Mouse (Mus musculus) liver, adult 2 months (tissue): ENCODE measurements around the gene Ndufv2. TPM values are rescaled to one million over a fixed set of nuclear protein-coding genes. Genes with fewer than 3 reads are reported as not detected.
A peak's percentile ranks its signal among the peaks of the same experiment; 100 is the strongest.

Experiments used
- DNase-seq: peaks from one replicate; pipeline ENCODE4 v3.0.0-alpha.2; 2011; ENCODE audit warnings: low read depth, low spot score; ENCODE audit errors: extremely low read depth
- H3K27ac ChIP-seq: fragments of 200-500 bp; replicated peaks from 2 replicates; pipeline ENCODE4 v1.5.1; 2012; ENCODE audit warnings: low read depth, mild to moderate bottlenecking, control low read depth, inconsistent platforms, low read length; ENCODE audit not compliant: insufficient read depth
- H3K27me3 ChIP-seq: fragments of 200-500 bp; 2 replicates; pipeline ENCODE4 v1.6.1; 2012; ENCODE audit warnings: mild to moderate bottlenecking, moderate library complexity, low read length, inconsistent platforms; ENCODE audit not compliant: control insufficient read depth, insufficient read depth
- H3K36me3 ChIP-seq: fragments of 200-500 bp; 2 replicates; pipeline ENCODE4 v1.6.1; 2012; ENCODE audit warnings: low read length, inconsistent platforms; ENCODE audit not compliant: control insufficient read depth, insufficient read depth
- H3K4me1 ChIP-seq: fragments of 200-500 bp; 2 replicates; pipeline ENCODE4 v1.6.1; 2011; ENCODE audit warnings: low read length; ENCODE audit not compliant: control insufficient read depth, insufficient read depth
- H3K4me3 ChIP-seq: fragments of 200-500 bp; 2 replicates; pipeline ENCODE4 v1.5.1; 2011; ENCODE audit warnings: low read depth, mild to moderate bottlenecking, control low read depth, low read length, moderate library complexity; ENCODE audit not compliant: insufficient read depth
- H3K79me2 ChIP-seq: fragments of 200-500 bp; 2 replicates; pipeline ENCODE4 v1.6.1; 2012; ENCODE audit warnings: inconsistent platforms, mild to moderate bottlenecking, low read length, moderate library complexity; ENCODE audit not compliant: control insufficient read depth, insufficient read depth
- H3K9ac ChIP-seq: fragments of 200-500 bp; 2 replicates; pipeline ENCODE4 v1.6.1; 2012; ENCODE audit warnings: low read depth, mild to moderate bottlenecking, control low read depth, inconsistent platforms, low read length
- CTCF ChIP-seq: fragments of 200-500 bp; IDR thresholded peaks from 2 replicates; pipeline ENCODE4 v1.5.1; 2011; ENCODE audit warnings: low read depth, low read length, control low read depth
- POLR2A ChIP-seq: fragments of 200-500 bp; IDR thresholded peaks from 2 replicates; pipeline ENCODE4 v1.6.1; 2011; ENCODE audit warnings: low read length, control low read depth; ENCODE audit not compliant: insufficient read depth; ENCODE audit errors: extremely low read depth
- WGBS: fragments of 180-500 bp; shearing (Covaris S2); methylation state at CpG from one replicate; pipeline ENCODE4 v1.1.7; 2018; 5-methylcytosine and 5-hydroxymethylcytosine counted together
- polyA plus RNA-seq: library from polyadenylated mRNA; depleted of rRNA; stranded (reverse); fragments of >200 nt; gene quantifications from 2 replicates; pipeline ENCODE4 v1.2.3, GENCODE M21; 2012; rRNA removed
- total RNA-seq: library from RNA; depleted of rRNA; stranded (reverse); fragments of >200 nt; gene quantifications from 2 replicates; pipeline ENCODE4 v1.2.3, GENCODE M21; 2014; rRNA removed

The Ndufv2 gene
- total RNA-seq (154 and 180 TPM in 2 replicates), polyA plus RNA-seq (55.9 and 60.7 TPM in 2 replicates)

- peak within 1 kb of the TSS; percentile 91 for H3K9ac ChIP-seq
- no peaks in the 10 kb centered on the region for H3K36me3 ChIP-seq
- peak; percentile 62; the same call in 1 of the 2 replicates for TF ChIP-seq CTCF
- peak; percentile 51 for TF ChIP-seq POLR2A
- H3K79me2 ChIP-seq, result peaks cover 22% of the 10 kb centered on the region; the same call in 1 of the 2 replicates
- H3K27me3 ChIP-seq, result no peaks in the 10 kb centered on the region
- H3K4me1 ChIP-seq, result peaks cover 3% of the 10 kb centered on the region
- H3K27ac ChIP-seq, result peak within 1 kb of the TSS; percentile 93
- peak; percentile 80 for DNase-seq
- peak within 1 kb of the TSS; percentile 95 for H3K4me3 ChIP-seq
- under 1% methylated on average over 64 of the region's 67 CpGs for WGBS
Measured at GRCm38 (mm10) chr17:66101380-66102330, at the start of gene Ndufv2. Gene Ndufv2, minus strand, starts transcription at chr17:66101559.

- 96% methylated on average over 4 of the region's 4 CpGs for WGBS
- Histone ChIP-seq H3K4me1 (no peaks in the 10 kb centered on the region), H3K36me3 (peaks cover 17% of the 10 kb centered on the region; the same call in 1 of the 2 replicates), H3K4me3 (no peak overlapping the region), H3K9ac (no peak overlapping the region), H3K27ac (no peak overlapping the region), H3K27me3 (no peaks in the 10 kb centered on the region), H3K79me2 (no peaks in the 10 kb centered on the region)
- no peak for DNase-seq
- no peak for TF ChIP-seq POLR2A
- peak; percentile 18; the same call in 1 of the 2 replicates for TF ChIP-seq CTCF
Measured at GRCm38 (mm10) chr17:66131212-66131611, 29.9 kb upstream of the Ndufv2 start.

- H3K4me3 ChIP-seq, result no peak overlapping the region
- TF ChIP-seq CTCF, result no peak
- TF ChIP-seq POLR2A, result no peak
- no peak overlapping the region for H3K9ac ChIP-seq
- DNase-seq, result no peak
- no peak overlapping the region for H3K27ac ChIP-seq
- 98% methylated on average over 9 of the region's 9 CpGs for WGBS
- no peaks in the 10 kb centered on the region for H3K27me3 ChIP-seq
- H3K79me2 ChIP-seq, result no peaks in the 10 kb centered on the region; the same call in 1 of the 2 replicates
- peaks cover 17% of the 10 kb centered on the region; the same call in 1 of the 2 replicates for H3K36me3 ChIP-seq
- H3K4me1 ChIP-seq, result no peaks in the 10 kb centered on the region
Measured at GRCm38 (mm10) chr17:66130371-66130770, 29.0 kb upstream of the Ndufv2 start.

- Histone ChIP-seq H3K79me2 (no peaks in the 10 kb centered on the region; the same call in 1 of the 2 replicates), H3K27me3 (no peaks in the 10 kb centered on the region), H3K9ac (no peak overlapping the region), H3K27ac (no peak overlapping the region), H3K4me3 (no peak overlapping the region), H3K36me3 (peaks cover 9% of the 10 kb centered on the region; the same call in 1 of the 2 replicates), H3K4me1 (peaks cover 3% of the 10 kb centered on the region; the same call in 1 of the 2 replicates)
- TF ChIP-seq POLR2A (no peak), CTCF (no peak)
- WGBS, result 94% methylated on average over 5 of the region's 5 CpGs
- no peak for DNase-seq
Measured at GRCm38 (mm10) chr17:66125211-66125610, 23.9 kb upstream of the Ndufv2 start.

- Histone ChIP-seq H3K4me3 (peak overlapping the region; percentile 89), H3K4me1 (peaks cover 3% of the 10 kb centered on the region; the same call in 1 of the 2 replicates), H3K36me3 (peaks cover 4% of the 10 kb centered on the region; the same call in 1 of the 2 replicates), H3K27me3 (no peaks in the 10 kb centered on the region), H3K79me2 (no peaks in the 10 kb centered on the region; the same call in 1 of the 2 replicates), H3K27ac (peak overlapping the region; percentile 89; the same call in 1 of the 2 replicates), H3K9ac (peak overlapping the region; percentile 84)
- TF ChIP-seq POLR2A (no peak), CTCF (no peak)
- 3% methylated on average over 20 of the region's 20 CpGs for WGBS
- DNase-seq, result peak; percentile 4
Measured at GRCm38 (mm10) chr17:66123816-66124610, 22.7 kb upstream of the Ndufv2 start.
